Mouse (Mus musculus): ENCODE results near the gene Clasp2. TPM values are rescaled to one million over a fixed set of nuclear protein-coding genes. Genes with fewer than 3 reads are reported as not detected.

Gene Clasp2
- polyA plus RNA-seq, 1 experiment, result 3.3 TPM

- WGBS, result 97% methylated on average over 5 of the region's 5 CpGs
- TF ChIP-seq POLR2A (IDR thresholded peaks at IDR 0.05; ENCODE audit: low read depth, low read length) (no peak), CTCF (IDR thresholded peaks at IDR 0.05; ENCODE audit: extremely low read depth, insufficient read length, insufficient replicate concordance, low read depth, low read length) (no peak)
- no peaks in the 10 kb centered on the region for H3K36me3 ChIP-seq (ENCODE audit: control insufficient read depth, insufficient read depth, low read length)
- H3K4me3 ChIP-seq (ENCODE audit: low read depth, low read length), result no peak overlapping the region
- no peaks in the 10 kb centered on the region for H3K27me3 ChIP-seq (ENCODE audit: control insufficient read depth, insufficient read depth, low read length)
- no peak overlapping the region for H3K27ac ChIP-seq (ENCODE audit: insufficient read depth, low read depth, low read length)
- peaks cover 2% of the 10 kb centered on the region; the same call in 1 of the 2 replicates for H3K4me1 ChIP-seq (ENCODE audit: control insufficient read depth, insufficient read depth, insufficient read length, low read length)
Observed at GRCm38 (mm10) chr9:113837461-113837860, 96.2 kb downstream of the Clasp2 start.

- peaks cover 5% of the 10 kb centered on the region for H3K36me3 ChIP-seq (ENCODE audit: control insufficient read depth, insufficient read depth, low read length)
- TF ChIP-seq POLR2A (IDR thresholded peaks at IDR 0.05; ENCODE audit: low read depth, low read length) (no peak), CTCF (IDR thresholded peaks at IDR 0.05; ENCODE audit: extremely low read depth, insufficient read length, insufficient replicate concordance, low read depth, low read length) (no peak)
- H3K27me3 ChIP-seq (ENCODE audit: control insufficient read depth, insufficient read depth, low read length), result no peaks in the 10 kb centered on the region
- H3K27ac ChIP-seq (ENCODE audit: insufficient read depth, low read depth, low read length), result no peak overlapping the region
- no peak overlapping the region for H3K4me3 ChIP-seq (ENCODE audit: low read depth, low read length)
- no peaks in the 10 kb centered on the region for H3K4me1 ChIP-seq (ENCODE audit: control insufficient read depth, insufficient read depth, insufficient read length, low read length)
- 92% methylated on average over 4 of the region's 4 CpGs for WGBS
Observed at GRCm38 (mm10) chr9:113844029-113844428, 102.8 kb downstream of the Clasp2 start.

- H3K4me3 ChIP-seq (ENCODE audit: low read depth, low read length), result no peak overlapping the region
- no peaks in the 10 kb centered on the region for H3K27me3 ChIP-seq (ENCODE audit: control insufficient read depth, insufficient read depth, low read length)
- peaks cover 4% of the 10 kb centered on the region; the same call in 1 of the 2 replicates for H3K4me1 ChIP-seq (ENCODE audit: control insufficient read depth, insufficient read depth, insufficient read length, low read length)
- TF ChIP-seq CTCF (IDR thresholded peaks at IDR 0.05; ENCODE audit: extremely low read depth, insufficient read length, insufficient replicate concordance, low read depth, low read length) (no peak), POLR2A (IDR thresholded peaks at IDR 0.05; ENCODE audit: low read depth, low read length) (no peak)
- 40% methylated on average over 3 of the region's 3 CpGs for WGBS
- H3K27ac ChIP-seq (ENCODE audit: insufficient read depth, low read depth, low read length), result peak overlapping the region; percentile 94
- peaks cover 13% of the 10 kb centered on the region for H3K36me3 ChIP-seq (ENCODE audit: control insufficient read depth, insufficient read depth, low read length)
Observed at GRCm38 (mm10) chr9:113855441-113855840, 114.2 kb downstream of the Clasp2 start.

GRCm38 (mm10) chr9:113857281-113857928 is 116.1 kb downstream of the Clasp2 start:
- 91% methylated on average over 8 of the region's 8 CpGs for WGBS
- no peak for TF ChIP-seq CTCF (IDR thresholded peaks at IDR 0.05; ENCODE audit: extremely low read depth, insufficient read length, insufficient replicate concordance, low read depth, low read length)
- no peak for TF ChIP-seq POLR2A (IDR thresholded peaks at IDR 0.05; ENCODE audit: low read depth, low read length)
- H3K4me1 ChIP-seq (ENCODE audit: control insufficient read depth, insufficient read depth, insufficient read length, low read length), result peaks cover 4% of the 10 kb centered on the region

GRCm38 (mm10) chr9:113857929-113858440 is 116.7 kb downstream of the Clasp2 start:
- WGBS, result 90% methylated on average over 5 of the region's 5 CpGs
- Histone ChIP-seq H3K27ac (ENCODE audit: insufficient read depth, low read depth, low read length) (no peak overlapping the region), H3K4me1 (ENCODE audit: control insufficient read depth, insufficient read depth, insufficient read length, low read length) (peaks cover 4% of the 10 kb centered on the region), H3K36me3 (ENCODE audit: control insufficient read depth, insufficient read depth, low read length) (peaks cover 14% of the 10 kb centered on the region), H3K4me3 (ENCODE audit: low read depth, low read length) (no peak overlapping the region), H3K27me3 (ENCODE audit: control insufficient read depth, insufficient read depth, low read length) (no peaks in the 10 kb centered on the region)
- TF ChIP-seq POLR2A (IDR thresholded peaks at IDR 0.05; ENCODE audit: low read depth, low read length) (no peak), CTCF (IDR thresholded peaks at IDR 0.05; ENCODE audit: extremely low read depth, insufficient read length, insufficient replicate concordance, low read depth, low read length) (no peak)

More at GRCm38 (mm10) chr9:113857281-113857928, 116.1 kb downstream of the Clasp2 start:
- Histone ChIP-seq H3K4me3 (ENCODE audit: low read depth, low read length) (no peak overlapping the region), H3K27ac (ENCODE audit: insufficient read depth, low read depth, low read length) (no peak overlapping the region), H3K36me3 (ENCODE audit: control insufficient read depth, insufficient read depth, low read length) (peaks cover 17% of the 10 kb centered on the region), H3K27me3 (ENCODE audit: control insufficient read depth, insufficient read depth, low read length) (no peaks in the 10 kb centered on the region)

- Histone ChIP-seq H3K4me3 (ENCODE audit: low read depth, low read length) (no peak overlapping the region), H3K4me1 (ENCODE audit: control insufficient read depth, insufficient read depth, insufficient read length, low read length) (peaks cover 4% of the 10 kb centered on the region), H3K36me3 (ENCODE audit: control insufficient read depth, insufficient read depth, low read length) (peaks cover 14% of the 10 kb centered on the region), H3K27me3 (ENCODE audit: control insufficient read depth, insufficient read depth, low read length) (no peaks in the 10 kb centered on the region), H3K27ac (ENCODE audit: insufficient read depth, low read depth, low read length) (no peak overlapping the region)
- 83% methylated on average over 5 of the region's 5 CpGs for WGBS
- TF ChIP-seq POLR2A (IDR thresholded peaks at IDR 0.05; ENCODE audit: low read depth, low read length), result no peak
- TF ChIP-seq CTCF (IDR thresholded peaks at IDR 0.05; ENCODE audit: extremely low read depth, insufficient read length, insufficient replicate concordance, low read depth, low read length), result no peak
Observed at GRCm38 (mm10) chr9:113859420-113859819, 118.1 kb downstream of the Clasp2 start.

GRCm38 (mm10) chr9:113863370-113863999 is 122.2 kb downstream of the Clasp2 start:
- whole genome bisulfite sequencing, result 64% methylated on average over 5 of the region's 5 CpGs
- no peak overlapping the region for H3K27ac ChIP-seq (ENCODE audit: insufficient read depth, low read depth, low read length)
- H3K27me3 ChIP-seq (ENCODE audit: control insufficient read depth, insufficient read depth, low read length), result no peaks in the 10 kb centered on the region
- no peaks in the 10 kb centered on the region; the same call in 1 of the 2 replicates for H3K4me1 ChIP-seq (ENCODE audit: control insufficient read depth, insufficient read depth, insufficient read length, low read length)
- H3K36me3 ChIP-seq (ENCODE audit: control insufficient read depth, insufficient read depth, low read length), result peaks cover 21% of the 10 kb centered on the region
- H3K4me3 ChIP-seq (ENCODE audit: low read depth, low read length), result no peak overlapping the region
- TF ChIP-seq CTCF (IDR thresholded peaks at IDR 0.05; ENCODE audit: extremely low read depth, insufficient read length, insufficient replicate concordance, low read depth, low read length) (no peak), POLR2A (IDR thresholded peaks at IDR 0.05; ENCODE audit: low read depth, low read length) (no peak)

All from small intestine, adult 2 months (tissue).